Mouse (Mus musculus) 3134 (cell line): ENCODE data around the gene Eps8.

Experiments
- DNase-seq: peaks from one replicate; pipeline ENCODE4 v3.0.0-alpha.2; 2011; ENCODE audit warnings: low spot score; ENCODE audit not compliant: insufficient read length; ENCODE audit errors: extremely low read depth

Gene Eps8

DNA sequence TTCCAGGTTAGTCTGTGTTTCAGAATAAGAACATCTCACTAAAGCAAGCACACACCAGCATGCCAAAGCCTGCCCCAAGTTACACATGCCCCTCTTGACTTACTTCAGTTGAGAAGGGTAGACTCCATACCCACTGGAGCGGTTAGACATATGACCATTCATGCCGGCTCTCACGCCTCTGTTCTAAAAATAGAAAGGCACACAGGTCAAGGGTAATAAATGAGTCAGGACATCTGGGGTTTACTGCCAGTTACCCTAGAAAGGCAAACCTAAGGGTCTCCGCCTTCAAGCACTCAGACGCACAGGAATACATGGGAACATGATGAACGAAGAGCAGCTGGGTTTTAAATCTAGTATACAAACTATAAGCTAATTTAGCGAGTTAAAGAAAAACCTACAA, 115.5 kb downstream of the Eps8 start:
- DNase-seq = no peak

DNA sequence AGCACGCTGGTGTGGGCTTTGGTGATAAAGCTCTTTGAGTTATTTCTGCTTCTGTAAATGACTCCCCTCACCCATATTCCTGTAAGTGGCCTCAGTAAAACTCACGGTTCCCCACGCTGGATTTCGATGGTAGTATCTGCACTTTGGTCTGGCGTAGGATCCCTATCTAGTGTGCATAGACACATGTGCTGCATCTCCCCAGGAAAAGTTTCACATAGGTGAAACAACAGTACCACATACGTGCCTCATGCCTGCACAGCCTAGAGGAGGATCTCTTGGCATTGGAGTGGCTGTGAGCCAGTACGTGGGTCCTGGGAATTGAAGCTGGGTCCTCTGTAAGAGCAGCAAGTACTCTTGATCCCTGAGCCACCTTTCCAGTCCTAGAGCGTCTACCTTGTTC, 121.9 kb downstream of the Eps8 start:
- no peak for DNase-seq

DNA sequence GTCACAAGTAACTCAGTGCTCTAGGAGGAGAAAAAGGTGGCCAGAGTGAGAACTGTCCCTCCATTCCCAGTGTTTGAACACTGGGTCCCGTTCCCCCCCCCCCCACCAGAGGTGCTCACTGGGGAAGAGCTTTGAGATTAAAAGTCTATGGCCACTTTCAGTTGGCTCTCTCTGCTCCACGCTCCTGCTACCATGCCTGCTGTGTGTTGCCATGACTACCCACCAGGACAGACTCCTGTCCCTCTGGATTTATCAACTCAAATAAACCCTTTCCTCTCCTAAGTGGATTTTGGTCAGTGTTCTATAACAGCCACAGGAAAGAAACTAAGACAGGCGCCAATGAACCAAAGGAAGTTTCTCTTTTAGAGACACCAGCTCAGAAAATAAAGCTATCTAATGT, 128.9 kb downstream of the Eps8 start:
- DNase-seq = no peak

DNA sequence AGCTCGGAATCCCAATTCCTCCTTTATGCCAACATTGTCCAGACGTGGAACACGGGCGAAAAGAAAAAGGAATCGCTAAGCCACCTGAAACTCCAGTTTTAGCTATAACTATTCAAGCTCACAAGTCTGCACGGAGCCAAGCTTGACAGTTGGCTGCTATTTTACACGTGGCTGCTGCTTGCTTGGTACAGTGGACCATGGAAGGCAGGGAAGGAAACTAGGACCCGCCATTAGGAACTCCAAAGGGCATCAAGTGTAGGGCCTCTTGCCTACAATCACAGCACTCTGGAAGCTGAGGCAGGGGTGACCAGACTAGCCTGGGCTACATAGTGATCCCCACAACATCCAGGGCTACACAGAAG, 134.4 kb downstream of the Eps8 start:
- DNase-seq = no peak

DNA sequence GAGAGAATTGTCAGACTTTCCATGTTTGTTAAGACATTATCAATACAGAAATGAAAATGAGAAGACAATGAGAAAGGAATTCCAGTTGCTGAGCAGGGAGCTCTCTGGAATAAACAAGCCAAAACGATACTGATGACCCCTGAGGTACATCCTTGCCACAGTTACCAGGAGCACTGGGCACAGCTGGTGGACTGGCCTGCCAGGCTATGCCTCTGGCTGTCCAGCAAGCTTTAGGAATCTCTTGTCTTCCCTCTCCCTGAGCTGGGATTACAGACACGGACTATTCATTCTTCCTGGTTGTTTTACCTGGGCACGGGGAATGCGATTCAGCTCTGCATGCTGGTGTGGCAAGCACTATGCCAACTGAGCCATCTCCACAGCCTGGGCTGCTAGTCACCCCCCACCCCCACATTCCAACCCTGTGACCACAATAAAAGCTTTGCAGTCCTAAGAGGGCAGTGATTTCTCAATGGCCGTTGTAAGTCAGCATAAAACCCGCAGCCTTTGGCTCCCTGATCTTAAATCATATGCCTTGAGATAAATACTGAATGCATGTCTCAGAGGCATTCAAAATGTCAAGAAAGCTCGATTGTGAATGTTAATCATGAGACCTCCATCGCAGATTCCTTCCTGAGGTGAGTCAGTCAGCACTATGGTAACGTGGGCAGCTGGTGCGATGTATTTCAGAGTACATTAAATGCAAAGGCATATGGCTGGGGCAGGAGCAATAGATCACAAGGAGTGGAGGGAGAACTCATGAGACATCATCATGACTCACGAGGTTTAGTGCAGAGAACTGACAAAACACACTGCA, 134.9 kb downstream of the Eps8 start:
- DNase-seq = peak; percentile 89

DNA sequence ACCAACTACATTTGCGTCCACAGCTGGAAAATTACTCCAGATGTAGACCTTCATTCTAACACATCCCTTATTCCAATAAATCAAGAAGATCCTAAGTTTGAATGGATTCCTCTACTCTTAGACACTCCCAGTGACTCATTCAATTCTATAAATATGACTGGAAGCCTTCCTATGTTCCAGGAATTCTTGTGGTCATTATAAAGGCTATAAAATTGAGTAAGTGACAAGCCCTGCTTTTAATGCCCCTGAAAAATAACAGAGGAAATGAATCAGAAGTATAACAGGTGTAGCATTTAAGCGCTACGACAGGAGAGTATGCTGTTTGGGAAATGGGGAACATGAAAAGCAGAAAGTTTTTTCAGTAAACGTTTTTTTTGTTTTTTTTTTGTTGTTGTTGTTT, 139.8 kb downstream of the Eps8 start:
- peak; percentile 78 for DNase-seq

DNA sequence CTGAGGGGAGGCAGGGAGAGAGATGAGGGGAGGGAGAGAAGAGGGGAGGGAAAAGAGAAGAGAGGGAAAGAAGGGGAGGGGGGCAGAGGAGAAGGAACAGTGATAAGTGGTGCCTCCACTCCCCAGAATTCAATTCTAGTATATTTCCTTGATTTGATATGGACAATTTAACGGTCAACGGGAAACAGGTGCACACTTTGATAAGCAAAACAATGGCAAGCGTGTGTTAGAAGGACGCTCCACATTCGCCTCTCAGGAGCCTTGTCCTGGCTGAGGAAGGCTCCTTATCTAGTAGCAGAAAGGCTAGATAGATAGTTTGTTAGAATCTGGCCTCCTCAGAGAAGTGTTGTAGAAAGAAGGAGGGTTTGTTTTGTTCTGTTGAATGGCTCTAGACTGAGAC, 141.9 kb downstream of the Eps8 start:
- DNase-seq = no peak

DNA sequence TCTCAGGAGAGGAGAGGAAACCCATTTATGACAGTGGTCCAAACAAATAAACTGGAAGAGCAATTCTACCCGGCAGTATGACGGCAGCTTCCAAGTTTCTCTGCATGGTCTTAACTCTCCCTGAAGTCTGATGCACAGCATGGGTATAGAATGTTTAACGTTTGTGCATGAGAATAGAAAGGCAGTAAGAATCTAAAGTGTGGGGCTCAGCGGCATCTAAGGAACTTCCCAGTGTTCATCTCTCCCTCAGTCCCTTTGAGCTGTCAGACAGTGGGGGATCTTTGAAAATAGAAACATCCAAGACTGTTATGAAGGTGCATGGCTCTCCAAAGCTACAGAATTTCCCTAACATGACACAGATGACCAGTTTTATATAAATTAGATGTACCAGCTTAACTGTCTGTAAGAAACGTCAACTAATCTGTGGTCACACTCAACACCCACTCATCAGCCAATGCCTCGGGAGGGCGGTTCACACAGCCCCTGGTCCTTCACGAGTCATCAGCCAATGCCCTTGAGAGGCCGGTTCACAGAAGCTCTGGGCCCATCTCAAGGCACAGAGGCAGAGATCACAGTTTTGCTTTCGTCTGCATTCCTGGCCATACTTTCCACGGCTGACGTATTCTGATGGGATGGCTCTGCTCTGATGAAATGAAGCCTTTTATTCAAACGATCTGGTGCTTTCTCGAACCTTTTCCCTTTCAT, 145.2 kb downstream of the Eps8 start:
- DNase-seq = no peak

DNA sequence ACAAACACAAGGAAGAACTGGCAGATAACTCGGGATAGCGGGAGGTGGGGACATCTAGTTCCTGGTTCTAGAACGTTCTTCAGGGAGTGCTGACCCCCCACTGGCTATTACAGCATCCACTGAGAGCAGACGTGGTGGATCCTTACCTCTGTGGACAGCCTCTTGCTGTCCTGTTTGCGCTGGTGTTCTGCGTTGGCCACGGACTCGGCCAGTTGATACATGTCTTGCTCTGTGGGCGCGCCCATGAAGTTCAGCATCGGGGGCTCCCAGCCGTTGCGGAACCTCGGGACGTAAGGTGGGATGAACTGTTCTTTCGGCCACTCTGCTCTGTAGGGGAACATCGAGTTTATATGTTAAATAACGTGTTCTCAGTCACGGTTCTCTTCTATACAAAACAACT, 145.7 kb downstream of the Eps8 start:
- DNase-seq = no peak

DNA sequence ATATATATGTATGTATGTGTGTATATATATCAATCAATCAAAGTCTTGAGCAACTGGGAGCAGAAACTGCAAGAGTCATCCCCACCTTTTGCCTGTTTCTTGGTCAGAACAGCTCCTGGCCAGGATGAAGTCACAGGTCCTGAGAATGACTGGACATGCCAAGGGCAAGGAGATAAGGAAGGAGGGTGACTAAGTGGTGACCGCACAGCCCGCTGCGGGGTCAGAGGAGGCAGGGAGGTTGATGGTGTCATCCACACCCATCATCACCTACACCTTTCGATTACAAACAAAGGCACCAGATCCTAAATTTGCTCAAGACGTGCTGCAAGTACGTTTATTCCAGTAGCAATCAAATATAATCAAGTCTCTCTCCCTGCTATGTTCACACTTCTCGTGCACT, 148.1 kb downstream of the Eps8 start:
- no peak for DNase-seq

DNA sequence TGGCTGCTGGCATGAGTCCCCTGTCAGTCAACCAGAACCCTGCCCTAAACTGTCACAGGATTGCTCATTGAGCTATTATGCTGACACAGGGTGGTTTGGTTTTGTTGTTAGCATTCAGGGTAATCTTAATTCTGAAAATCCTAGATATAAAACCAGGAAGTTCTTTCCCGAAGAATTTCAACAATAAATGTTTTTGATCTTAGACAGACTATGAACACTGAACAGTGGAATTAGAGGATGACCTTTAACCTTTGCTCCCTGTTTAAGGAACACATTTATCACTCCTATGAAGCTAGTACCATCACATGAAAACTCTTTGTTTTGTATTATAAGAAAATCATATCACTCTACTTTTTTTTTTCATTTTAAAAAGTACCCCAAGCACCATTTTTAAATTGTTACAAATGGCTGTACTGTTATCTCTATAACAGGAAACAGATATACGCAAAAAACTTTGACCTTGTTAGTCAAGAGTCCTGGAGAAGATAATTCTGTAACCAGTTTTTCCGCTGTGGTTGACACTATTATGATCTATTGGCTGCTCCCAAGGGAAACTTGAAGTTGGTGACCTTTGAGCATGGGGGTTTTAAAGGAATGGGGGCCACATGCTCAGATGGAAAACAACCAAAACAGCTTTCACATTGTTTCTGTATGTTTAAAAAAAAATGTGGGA, 149.0 kb downstream of the Eps8 start:
- DNase-seq = no peak

DNA sequence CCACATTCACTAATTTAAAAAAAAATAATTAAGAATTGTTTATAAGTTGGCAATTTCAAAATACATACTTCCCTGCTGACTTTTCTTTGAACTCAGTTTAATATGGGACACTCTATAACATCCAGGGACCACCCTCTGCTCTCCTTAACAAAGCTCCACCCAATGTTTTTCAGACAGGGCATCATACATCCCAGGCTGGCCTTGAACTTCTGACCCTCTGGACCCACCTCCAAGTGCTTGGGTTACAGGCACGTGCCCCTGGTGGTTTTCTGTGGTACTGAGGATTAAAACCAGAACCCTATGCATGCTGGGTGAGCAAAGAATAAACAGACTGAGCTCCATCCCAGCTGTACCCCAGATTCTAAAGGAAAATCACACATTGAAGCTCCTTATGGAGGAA, 150.6 kb downstream of the Eps8 start:
- DNase-seq = no peak

DNA sequence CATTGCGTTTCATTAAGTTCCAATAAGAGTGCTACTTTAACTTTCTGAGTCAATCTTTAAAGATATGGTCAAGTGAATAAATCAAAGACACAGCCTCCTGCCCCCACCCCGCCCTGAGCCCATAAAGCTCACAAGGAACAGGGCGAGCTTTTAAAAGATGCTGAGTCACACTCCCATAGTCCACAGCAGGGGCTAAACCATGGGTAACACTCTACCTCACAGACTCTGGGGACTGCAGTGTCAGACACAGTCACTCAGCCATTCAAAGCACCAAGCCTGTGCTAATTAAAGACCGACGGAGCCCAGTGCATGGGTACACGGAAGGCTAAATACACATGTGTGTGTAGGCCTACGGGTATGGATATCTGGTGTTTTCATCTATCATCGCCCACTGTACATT, 151.2 kb downstream of the Eps8 start:
- no peak for DNase-seq

DNA sequence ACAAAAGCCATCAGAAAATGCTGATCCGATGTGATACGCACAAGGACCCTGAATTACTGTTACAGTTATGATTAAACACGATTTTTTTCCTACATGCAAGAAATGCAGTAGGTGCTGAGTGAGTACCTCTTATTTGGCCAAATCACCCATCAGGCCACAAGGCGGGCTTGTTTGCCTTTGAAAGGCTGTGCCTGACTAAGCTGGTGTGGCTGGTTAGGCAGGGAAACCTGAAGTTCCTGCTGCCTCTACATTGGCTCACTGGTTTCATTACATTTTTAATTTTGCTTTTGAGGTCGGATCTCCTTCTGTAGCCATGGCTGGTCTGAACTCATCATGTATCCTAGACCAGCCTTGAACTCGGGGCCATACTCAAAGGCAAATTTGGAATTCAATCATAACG, 151.7 kb downstream of the Eps8 start:
- no peak for DNase-seq

DNA sequence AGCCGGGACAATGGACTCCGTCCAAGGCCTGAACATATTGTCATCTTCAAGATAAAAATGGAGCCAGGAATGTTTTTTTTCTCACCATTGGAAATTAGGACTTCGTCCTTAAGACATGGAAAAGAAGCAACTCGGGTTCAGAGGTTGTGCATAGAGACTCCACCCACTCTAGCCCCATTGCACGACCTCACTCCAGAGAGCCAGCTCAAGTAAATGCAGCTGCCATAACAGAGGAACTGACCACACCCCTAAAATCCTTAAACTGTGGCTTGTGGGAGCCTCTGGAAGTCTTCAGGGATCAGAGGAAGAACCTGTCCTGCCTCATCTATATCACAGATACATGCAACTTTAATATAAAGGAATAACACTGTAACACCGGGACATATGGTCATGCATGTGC, 155.9 kb downstream of the Eps8 start:
- DNase-seq = no peak

DNA sequence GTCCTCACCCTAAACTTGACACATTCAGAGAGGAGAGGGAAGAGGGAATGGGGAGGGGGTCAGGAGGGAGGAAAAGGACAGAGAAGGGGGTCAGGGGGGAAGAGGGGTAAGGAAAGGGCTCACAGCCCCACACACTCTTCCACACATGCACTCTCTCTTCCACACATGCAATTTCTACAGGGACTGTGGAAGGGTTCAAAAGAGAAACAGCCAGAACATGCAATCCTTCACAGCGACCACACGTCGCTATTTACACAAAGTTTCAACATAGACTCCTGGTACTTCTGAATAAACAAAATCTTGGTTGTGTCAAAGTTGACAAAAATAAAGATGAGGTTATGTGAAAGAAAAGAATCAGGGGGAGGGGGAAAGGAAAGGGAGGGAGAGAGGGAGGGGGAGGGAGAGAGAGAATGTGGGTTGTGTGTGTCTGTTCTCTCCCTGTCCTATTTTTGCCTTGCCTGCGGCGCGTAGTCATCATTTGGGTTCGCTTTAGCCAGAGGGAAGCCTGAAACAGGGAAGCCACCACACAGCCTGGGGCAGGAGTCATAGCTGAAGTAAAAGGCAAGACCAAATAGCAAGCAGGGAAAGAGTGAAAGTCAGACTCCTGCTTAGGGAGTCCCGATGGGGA, 157.4 kb downstream of the Eps8 start:
- no peak for DNase-seq

DNA sequence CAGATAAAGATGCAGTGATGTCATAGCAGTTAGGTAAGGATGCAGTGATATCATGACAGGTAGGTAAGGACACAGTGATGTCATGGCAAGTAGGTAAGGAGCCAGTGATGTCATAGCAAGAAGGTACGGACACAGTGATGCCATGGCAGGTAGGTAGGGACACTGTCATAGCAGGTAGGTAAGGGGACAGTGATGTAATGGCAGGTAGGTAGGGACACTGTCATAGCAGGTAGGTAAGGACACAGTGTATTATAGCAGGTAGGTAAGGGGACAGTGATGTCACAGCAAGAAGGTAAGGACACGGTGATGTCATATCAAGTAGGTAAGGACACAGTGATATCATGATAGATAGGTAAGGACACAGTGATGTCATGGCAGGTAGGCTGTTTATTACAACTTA, 158.1 kb downstream of the Eps8 start:
- no peak for DNase-seq

DNA sequence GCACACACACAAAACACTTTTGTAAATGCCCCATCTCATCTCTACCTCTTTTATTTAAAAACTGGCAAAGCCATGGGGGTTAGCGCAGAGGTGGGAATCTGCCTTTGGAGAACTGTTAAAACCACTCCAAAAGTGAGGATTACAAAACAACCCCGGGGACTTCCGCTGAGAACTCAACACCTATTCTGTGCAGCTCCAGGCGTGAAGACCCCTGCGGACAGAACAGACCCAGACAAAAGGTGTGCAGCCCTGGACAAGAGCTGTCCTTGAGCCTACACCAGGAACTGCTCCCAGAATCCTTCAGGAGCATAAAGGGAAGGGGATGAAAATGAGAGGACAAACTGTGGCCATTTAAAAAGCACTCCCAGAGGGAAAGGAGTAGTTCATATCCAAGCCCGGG, 159.4 kb downstream of the Eps8 start:
- DNase-seq = no peak

DNA sequence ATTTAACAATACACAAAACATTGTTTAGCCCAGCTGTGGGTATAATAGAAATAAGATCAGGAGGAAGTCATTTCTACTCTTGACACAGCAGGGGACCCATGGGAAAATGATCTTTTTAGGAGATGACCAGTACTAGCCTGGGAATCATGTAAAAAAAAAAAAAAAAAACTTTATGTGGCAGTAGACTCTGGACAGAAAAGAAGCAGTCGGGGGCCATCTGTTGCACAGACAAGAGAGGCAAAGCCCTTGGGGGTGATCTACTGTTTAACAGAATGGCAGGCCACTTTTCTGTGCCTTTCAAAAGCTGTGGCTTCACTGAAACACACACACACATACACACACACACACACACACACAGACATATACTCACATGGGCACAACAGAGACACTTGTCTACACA, 159.9 kb downstream of the Eps8 start:
- no peak for DNase-seq

DNA sequence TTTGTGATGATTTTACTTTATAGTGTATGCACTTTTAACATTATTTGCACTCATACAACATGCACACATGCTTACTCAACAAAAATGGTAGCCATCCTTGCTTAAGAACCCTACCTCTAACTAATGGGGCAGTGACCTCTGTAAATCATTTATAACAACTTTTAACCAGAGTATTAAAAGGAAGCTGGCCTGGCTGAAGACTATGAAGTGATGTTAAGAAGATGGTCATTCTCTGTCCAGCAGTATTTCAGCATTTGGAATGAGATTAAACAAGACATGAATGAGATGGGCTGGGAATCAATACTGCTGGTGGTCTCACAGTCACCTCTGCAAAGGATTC, 160.6 kb downstream of the Eps8 start:
- no peak for DNase-seq

DNA sequence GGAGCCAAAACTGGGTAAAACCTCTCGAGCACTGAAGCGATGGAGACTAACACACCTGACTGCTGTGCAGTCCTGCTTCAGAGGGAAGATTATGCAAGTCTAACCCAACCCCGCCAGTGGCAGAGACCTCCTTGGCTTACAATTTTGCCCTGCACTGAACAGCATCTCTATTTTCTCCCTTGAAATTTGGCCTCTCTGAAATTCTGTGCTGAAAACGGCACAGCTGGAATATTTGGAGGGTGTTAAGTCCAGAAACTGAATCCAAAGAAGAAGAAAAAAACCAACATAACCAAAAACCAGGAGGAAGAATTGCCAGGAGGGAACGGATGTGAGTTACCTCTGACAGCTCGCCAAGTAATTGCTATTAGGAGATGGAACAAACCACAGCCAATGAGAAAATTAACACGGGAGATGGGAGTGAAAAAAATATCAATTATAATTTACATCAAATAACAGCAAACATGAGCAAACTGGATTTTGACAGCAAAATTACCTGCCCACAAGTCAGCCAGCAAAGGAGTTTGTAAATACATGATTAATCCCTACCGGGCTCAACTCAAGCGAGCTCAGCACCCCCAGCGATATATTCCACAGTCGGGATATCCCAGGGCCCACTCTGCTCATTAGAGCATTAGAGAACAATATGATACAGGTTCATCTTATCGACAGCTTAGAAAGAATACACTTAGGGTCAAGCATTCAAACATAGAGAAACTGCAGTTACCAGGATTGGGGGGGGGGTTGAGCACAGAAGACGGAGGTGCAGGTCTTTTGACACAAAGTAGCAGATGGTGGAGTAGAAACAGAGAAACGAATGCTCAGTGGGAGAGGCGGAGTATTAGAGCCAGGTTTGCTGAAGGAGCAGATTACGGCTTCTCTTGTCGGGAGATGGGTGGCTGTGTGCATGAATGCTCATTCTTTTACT, 161.2 kb downstream of the Eps8 start:
- DNase-seq = no peak
